23 mouse cellular contexts compared by ENCODE assay signal in genomic region chr9:56053796-56054195, GRCm38 (mm10). TPM values are rescaled to one million over a fixed set of nuclear protein-coding genes. Genes with fewer than 3 reads are reported as not detected.
DNase-seq lines count a peak whose midpoint lies in the region; TF ChIP-seq lines count a peak whose summit lies in the region.
"Had no signal": no experiment of that assay in that cellular context is flagged by ENCODE, and none has a peak within 500 bp of the region (broad histone marks: within the 10 kb centered on the region; RNA-seq: fewer than 3 reads in every experiment).

No protein-coding gene starts in this region.

- TF ChIP-seq CTCF in gastrocnemius, adult 2 months (IDR thresholded peaks at IDR 0.05), result no peak

- intact Hi-C loops in gastrocnemius, adult 2 months (cut with DNase I), result no loop called here

- no peak overlapping the region for H3K4me3 ChIP-seq in gastrocnemius, adult 2 months
- H3K4me3 ChIP-seq: hindbrain, embryonic 13.5 days; midbrain, embryonic 10.5 days; neural tube, embryonic 15.5 days had no signal

- DNase-seq in gastrocnemius, adult 2 months, result no peak
- no peak for DNase-seq in gastrocnemius, postnatal 10 days
- DNase-seq in kidney, adult 9 months, result peak; percentile 88
- no peak for DNase-seq in kidney, postnatal 10 days
- DNase-seq in Muller cell, postnatal 12 days (ENCODE audit: inconsistent ontology term), result peak; percentile 58
- peak; percentile 27 for DNase-seq in kidney, postnatal 14 days
- no peak for DNase-seq in adrenal gland, adult 18-20 months (ENCODE audit: low spot score in 2 of 2)
- DNase-seq: adrenal gland, adult 8-10 months; cerebellum, adult 18-20 months; cerebellum, postnatal 36 days; layer of hippocampus, adult 9-11 months; lung, adult 18-20 months; lung, postnatal 10 days; right cerebral cortex, postnatal 14 days; spleen, adult 18-20 months had no signal

- H3K27ac ChIP-seq in gastrocnemius, adult 2 months, result peak overlapping the region; percentile 24; the same call in 1 of the 2 replicates
- H3K27ac ChIP-seq: hindbrain, embryonic 13.5 days; midbrain, embryonic 10.5 days; neural tube, embryonic 15.5 days had no signal

RNA-seq across cellular contexts. Expression of gene Rcn2, which starts 12.2 kb away (rescaled TPM):
- 10 to 100 TPM; 18.0 to 21.8 TPM for total RNA-seq in gastrocnemius, adult 2 months (2021)
- total RNA-seq in gastrocnemius, postnatal 10 days (2021), result 10 to 100 TPM; 28.2 to 33.1 TPM
- total RNA-seq in adrenal gland, adult 18-20 months (2021), result 10 to 100 TPM; 35.9 to 39.9 TPM

RNA-seq across cellular contexts. Expression of gene Pstpip1, which starts 36.0 kb away (rescaled TPM):
- 1 to 10 TPM in 1 of 2 experiments, under 1 TPM in 1; 0.77 to 1.1 TPM for total RNA-seq in gastrocnemius, adult 2 months (2021)
- 1 to 10 TPM; 2.0 to 4.2 TPM for total RNA-seq in gastrocnemius, postnatal 10 days (2021)
- 1 to 10 TPM in 1 of 2 experiments, under 1 TPM in 1; 0.89 to 2.0 TPM for total RNA-seq in adrenal gland, adult 18-20 months (2021)

RNA-seq across cellular contexts. Expression of gene 4930563M21Rik, which starts 43.4 kb away (rescaled TPM):
- total RNA-seq in gastrocnemius, adult 2 months (2021), result not detected
- total RNA-seq in gastrocnemius, postnatal 10 days (2021), result not detected
- total RNA-seq in adrenal gland, adult 18-20 months (2021), result not detected
- total RNA-seq: adrenal gland, adult 8-10 months; ES-E14; gastrocnemius, postnatal 4 days; heart, adult 8-10 months; heart, postnatal 25 days; left cerebral cortex, postnatal 10 days had no signal

Comparison
In these comparisons a context has a peak if more than half of its experiments do, and no peak if none do; other contexts are left out.
1. DNase-seq: peak in kidney, adult 9 months (single experiment), Muller cell, postnatal 12 days (single experiment) and kidney, postnatal 14 days (single experiment); none in gastrocnemius, adult 2 months (single experiment), gastrocnemius, postnatal 10 days (single experiment), kidney, postnatal 10 days (single experiment) and adrenal gland, adult 18-20 months (0 of 2).